Mouse (Mus musculus) layer of hippocampus, adult 18-20 months (tissue): ENCODE data around the gene Prss44. TPM values are rescaled to one million over a fixed set of nuclear protein-coding genes. Genes with fewer than 3 reads are reported as not detected.
A peak's percentile ranks its signal among the peaks of the same experiment; 100 is the strongest.
"Not testable (repeated sequence)": the region's sequence is repeated elsewhere in the genome, so short reads cannot be mapped to it uniquely, and the experiment has no call there.

Source experiments
- DNase-seq, 2 experiments: peaks; one replicate each; pipeline ENCODE4 v3.0.0; 2022; ENCODE audit warnings: low spot score in 2 of 2
- long read RNA-seq: library from polyadenylated mRNA; stranded (forward); transcript quantifications from one replicate; pipeline ENCODE4 v2.0.0, GENCODE M21; 2021
- total RNA-seq, 2 experiments: library from RNA; stranded (reverse); gene quantifications; 2 replicates each; pipeline ENCODE4 v1.2.3; 2021

The Prss44 gene
- total RNA-seq: not detected
- long read RNA-seq: 0 reads

DNA sequence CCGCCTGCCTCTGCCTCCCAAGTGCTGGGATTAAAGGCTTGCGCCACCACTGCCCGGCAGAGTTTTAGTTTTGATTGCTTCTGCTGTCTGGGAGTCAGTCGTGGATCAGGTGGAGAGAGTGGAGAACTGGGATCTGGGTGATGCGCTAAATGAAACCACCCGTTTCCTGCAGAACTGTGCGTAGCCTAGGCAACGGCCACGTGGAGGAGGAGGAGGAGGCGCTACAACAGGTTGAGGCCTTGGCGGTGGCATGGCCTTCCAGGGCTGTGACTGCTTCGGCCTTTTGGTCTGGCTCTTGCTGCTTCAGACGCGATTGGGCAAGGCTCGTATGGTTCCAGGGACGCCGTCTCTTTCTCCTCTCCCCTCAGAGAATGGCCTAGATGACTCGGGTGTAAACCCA is at the start of gene Prss44:
Gene Prss44, plus strand, starts transcription at position 206 of the 400 bp plus-strand sequence.
- no peak for DNase-seq

DNA sequence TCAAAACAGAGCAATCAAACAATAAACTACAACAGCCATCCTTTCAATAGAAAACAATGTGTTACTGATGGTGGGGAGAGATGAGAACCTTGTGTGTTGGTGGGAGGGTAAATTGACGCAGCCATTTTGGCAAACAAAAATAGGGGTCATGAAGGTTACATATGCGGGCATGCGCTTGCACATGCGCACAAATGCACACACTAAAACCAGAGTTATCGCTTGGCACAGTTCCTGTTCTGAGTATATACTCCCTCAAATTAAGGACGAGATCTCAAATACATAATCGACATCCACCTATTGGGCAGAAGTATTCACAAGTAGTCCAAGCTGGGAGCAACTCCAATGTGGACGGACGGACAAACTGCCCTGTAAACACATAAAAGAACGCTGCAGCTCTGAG is 41.5 kb upstream of the Prss44 start:
- no peak for DNase-seq

- no peak for DNase-seq
These were observed 39.2 kb upstream of the Prss44 start for GRCm38 (mm10) chr9:110774403-110775268.

DNA sequence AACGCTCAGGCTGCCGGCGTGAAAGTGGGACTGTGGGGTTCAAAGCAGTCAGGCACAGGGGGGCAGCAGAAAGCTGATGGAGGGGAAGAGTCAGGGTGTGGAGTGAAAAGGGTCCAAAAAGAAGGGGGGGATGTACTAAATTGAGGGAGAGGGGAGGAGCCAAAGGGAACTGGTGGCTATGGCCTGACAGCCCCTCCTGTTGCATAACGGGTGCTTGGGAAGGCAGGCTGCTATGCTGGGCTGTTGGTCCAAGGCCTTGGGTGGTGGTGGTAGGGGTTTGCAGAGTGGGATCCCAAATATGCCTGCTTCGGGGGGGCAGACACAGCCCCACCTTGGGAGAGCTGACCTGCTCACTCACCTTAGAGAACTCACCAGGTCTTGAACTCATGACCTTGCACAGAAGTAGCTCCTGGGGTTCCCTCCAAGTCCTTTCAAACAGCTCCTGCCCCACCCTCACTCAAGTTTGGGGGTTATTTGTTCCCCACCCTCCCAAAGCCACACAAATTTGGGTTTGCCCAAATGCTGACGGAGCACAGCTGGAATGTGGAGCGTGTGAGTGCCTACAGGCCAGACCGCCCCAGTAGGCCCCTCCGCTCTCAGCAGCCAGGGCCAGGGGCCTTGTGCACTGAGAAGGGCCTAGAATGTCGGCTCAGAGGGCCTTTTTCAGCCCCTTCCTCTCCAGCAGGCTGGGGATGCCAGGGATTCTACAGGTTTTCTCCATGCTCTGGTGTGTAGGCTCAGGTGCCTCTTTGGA is 38.3 kb upstream of the Prss44 start:
- no peak for DNase-seq

GRCm38 (mm10) chr9:110778100-110778499 is 35.7 kb upstream of the Prss44 start:
- no peak for DNase-seq

DNA sequence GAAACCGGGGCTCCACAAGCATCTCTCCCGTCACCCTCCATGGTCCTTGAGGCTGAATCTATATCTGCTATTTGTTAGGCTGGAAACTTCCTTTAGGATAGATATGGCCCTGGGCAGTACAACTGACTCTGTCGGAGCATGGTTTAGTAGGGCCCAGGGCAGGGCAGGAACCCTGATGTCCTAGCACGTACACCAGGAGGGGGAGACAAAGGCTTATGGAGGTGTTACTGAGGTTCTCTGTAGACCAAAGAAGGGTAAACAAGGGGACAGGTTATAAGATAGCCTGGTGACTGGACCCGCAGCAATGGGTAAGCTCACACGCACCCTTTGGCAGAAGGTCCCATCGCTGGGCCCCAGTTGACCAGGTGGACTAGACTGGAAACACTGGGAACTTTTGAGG is 35.2 kb upstream of the Prss44 start:
- no peak for DNase-seq

DNA sequence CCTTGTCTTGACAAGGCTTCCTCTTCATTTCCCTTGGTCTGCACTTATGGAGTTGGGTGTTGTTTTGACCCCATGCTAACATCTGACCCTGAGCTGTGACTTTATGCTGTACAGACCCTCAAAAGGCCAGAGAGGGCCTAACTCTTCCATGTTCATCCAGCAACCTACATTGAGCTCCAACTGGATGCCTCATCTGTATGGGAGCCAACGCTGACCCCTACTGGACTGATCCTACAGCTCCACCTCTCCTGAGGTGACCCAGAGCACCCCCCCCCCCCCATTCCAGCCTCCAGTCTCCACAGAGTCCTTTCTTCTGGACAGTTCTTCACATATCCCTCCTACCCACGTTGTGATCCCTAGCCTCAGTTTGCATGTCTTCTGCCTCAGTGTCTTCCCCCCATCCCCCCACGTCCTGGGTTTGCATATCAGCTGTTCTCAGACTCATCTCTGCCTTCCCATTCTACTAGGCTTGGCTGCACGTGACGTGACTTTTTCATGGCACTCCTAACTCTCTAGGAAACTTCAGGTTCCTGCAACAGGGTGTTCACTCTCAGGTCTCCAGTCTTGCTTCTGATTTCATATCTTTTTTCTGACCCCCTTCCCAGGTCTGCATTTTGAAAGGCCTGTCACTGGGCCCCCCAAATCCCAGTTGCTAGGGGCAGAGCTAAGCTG is 34.4 kb upstream of the Prss44 start:
- DNase-seq: no peak

DNA sequence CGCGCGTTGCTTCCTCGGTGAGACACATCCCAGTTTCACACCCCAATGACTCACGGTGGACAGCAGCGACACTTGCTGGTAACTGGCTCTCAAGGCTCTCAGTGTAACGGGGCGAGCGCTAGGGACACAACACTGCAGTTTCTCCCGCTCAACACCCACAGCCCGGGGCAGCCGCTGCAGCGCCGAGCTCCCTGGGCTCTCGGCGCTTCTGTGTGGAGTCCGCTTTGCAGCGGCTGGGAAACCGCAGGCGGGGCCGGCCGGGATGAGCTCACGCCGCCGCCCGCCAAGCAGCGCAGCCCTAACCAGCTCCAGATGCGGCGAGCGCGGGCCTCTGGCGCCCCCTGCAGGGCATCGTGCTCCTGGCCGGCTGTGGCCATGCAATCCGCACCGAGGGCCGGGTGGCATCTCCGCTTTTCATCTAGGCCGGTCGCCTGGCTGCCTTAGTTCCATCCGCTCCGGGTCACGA is 32.5 kb upstream of the Prss44 start:
- DNase-seq: peak; percentile 86 to 94

GRCm38 (mm10) chr9:110781731-110782130 is 32.1 kb upstream of the Prss44 start:
- peak; percentile 48 to 74 for DNase-seq

GRCm38 (mm10) chr9:110783611-110784010 is 30.2 kb upstream of the Prss44 start:
- no peak for DNase-seq

- DNase-seq: no peak
These were observed 25.6 kb upstream of the Prss44 start for GRCm38 (mm10) chr9:110788169-110788568.

DNA sequence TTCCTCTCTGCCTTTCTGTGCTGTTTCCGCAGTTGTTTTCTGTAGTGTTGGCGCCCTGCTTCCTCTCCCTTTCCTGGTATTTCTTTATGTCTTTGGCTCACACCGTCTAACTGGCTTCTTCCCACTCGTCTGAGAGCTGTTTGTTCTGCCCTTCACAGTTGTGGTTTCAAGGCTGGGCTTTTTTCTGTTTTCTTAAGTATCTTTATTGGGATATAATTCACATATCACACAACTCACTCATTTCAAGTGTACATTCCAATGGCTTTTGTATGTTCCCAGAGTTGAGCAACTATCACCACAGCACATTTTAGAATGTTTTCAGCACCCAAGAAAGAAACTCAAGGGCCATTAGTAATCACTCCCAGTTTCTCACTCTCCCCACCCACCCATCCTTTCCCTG is 23.3 kb upstream of the Prss44 start:
- DNase-seq: no peak

- no peak for DNase-seq
These were observed 16.8 kb upstream of the Prss44 start for GRCm38 (mm10) chr9:110797013-110797412.

DNA sequence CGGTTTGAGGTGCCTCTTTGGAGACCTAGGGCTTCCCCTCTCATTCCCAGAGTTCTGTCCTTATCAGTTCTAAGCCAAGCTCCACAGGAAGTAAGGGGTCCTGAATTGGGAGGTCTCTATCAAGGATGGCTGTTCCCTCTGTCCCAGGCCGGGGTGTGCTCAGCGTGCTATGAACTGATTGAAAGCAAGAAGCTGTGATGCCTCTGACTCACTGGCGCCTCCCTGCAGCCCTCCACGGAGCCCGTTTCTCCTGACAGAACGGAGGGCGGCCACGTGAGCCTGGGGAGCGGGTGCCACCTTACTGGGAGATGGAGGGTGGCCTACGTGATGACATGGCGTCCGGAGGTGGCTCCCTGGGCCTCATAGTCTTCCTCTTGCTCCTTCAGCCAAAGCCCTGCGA is 15.9 kb upstream of the Prss44 start, which contains the start of gene Prss42:
Gene Prss42, plus strand, starts transcription at position 301 of the 400 bp plus-strand sequence.
- no peak for DNase-seq

GRCm38 (mm10) chr9:110800834-110801479 is 12.8 kb upstream of the Prss44 start:
- DNase-seq: no peak

DNA sequence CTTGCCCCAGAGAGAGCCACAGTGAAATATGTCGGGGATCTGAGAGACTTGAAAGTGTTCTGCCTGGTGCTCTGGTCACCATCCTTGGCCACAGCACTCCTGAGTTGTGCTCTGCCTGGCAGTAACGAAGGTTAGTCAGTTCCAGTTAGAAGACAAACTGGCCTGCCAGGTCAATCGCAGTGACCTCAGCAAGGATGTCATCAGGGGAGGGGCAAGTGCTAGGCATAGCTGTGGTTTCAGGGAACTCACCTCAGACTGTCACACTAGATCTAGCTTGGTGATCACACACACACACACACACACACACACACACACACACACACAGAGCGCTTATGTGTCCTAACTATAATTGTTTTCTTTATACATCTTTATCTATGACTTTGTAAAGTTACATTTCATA is 10.5 kb upstream of the Prss44 start:
- DNase-seq: no peak

DNA sequence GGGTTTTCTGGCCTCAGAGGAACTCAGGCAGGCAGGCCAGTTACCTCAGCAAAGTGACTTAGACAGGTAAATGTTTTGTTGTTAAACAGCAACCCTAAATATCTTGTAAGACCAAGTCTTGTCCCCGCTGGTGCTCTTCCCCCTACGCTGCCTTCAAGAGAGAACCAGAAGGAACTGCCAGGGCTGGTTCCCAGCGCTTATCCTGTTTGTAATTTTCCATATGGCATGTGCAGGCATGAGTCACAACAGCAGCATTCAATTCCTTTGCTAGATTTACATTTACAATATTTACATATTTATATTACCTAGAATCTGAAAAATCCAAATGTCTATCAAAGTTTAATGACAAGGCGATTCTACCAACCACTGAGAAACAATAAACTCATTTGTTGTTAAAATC is 3.7 kb upstream of the Prss44 start:
- DNase-seq: no peak

- DNase-seq: not testable (repeated sequence)
These were observed 6.8 kb downstream of the Prss44 start for GRCm38 (mm10) chr9:110820546-110820945.

DNA sequence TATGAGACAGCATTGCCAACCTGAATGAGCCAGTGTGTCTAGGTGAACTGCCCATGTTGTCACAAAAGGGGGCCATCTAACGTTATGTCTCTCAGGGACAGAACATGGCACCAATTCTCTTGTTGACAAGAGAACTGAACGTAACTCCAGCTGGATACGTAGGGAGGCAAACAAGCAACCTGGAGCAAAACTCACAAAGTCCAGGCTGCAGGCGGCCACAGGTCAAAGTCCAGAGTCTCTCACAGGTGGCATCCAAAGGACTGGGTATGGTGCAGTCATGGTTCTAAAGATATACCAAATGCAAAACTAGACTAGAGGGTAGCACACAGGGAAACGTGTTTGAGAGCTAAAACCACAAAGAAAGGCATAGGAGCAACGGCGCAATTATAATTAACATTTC is 7.6 kb downstream of the Prss44 start:
- no peak for DNase-seq

DNA sequence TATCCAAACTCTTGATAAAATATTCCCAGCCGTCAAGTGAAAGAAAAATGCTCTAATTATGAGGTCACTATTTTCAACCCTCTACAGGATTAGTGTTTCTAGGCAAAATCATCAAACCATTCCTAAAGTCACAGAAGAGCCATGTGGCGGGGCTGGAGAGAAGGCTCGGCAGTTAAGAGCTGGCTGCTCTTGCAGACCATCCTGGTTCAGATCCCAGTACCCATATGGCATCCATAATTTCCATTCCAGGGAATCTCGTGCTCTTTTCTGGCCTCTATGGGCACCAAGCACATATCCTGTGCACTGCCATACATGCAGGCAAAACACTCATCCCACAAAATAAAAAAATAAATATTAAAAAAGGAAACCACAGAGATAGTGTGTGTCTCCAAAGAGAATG is 11.6 kb downstream of the Prss44 start:
- DNase-seq: no peak

DNA sequence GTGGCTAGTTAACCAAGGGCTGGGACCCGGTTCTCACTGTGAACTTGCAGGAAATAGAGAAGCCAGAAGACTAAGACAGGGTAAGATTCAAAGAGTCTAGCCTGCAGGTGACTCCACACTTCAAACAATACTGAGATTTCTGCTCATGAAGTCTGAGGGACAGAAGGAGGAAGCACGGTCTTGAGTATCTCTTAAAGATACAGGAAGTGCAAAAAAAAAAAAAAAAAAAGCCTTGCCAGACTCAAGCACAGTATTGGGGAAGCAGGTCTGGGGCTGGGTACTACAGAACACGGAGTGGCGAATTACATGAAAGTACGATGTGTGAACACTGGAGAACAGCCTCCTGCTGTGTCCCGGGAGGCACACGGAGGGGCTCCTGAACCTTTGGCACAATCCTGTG is 12.0 kb downstream of the Prss44 start:
- no peak for DNase-seq
